Mouse (Mus musculus) stomach, embryonic 15.5 days (tissue): ENCODE data around the gene Tmem190. TPM values are rescaled to one million over a fixed set of nuclear protein-coding genes. Genes with fewer than 3 reads are reported as not detected.

Experiments
- ATAC-seq: fragments of 200-750 bp; cut with Nextera tagmentation; 2 replicates; pipeline ENCODE4 v1.8.0; 2017; ENCODE audit warnings: low read depth, moderate number of reproducible peaks, moderate TSS enrichment; ENCODE audit not compliant: insufficient read depth, low FRiP score
- H3K27ac ChIP-seq: fragments of 300-500 bp; sonication (generic); 2 replicates; pipeline ENCODE4 v1.5.1; 2015; ENCODE audit warnings: mild to moderate bottlenecking, inconsistent platforms
- H3K27me3 ChIP-seq: fragments of 300-500 bp; sonication (generic); replicated peaks from 2 replicates; pipeline ENCODE4 v1.6.1; 2015; ENCODE audit warnings: inconsistent platforms
- H3K36me3 ChIP-seq: fragments of 300-500 bp; sonication (generic); 2 replicates; pipeline ENCODE4 v1.6.1; 2015; ENCODE audit warnings: inconsistent platforms
- H3K4me1 ChIP-seq: fragments of 300-500 bp; sonication (generic); 2 replicates; pipeline ENCODE4 v1.6.1; 2015; ENCODE audit warnings: inconsistent platforms
- H3K4me2 ChIP-seq: fragments of 300-500 bp; sonication (generic); 2 replicates; pipeline ENCODE4 v1.6.1; 2015; ENCODE audit warnings: mild to moderate bottlenecking, inconsistent platforms
- H3K4me3 ChIP-seq: fragments of 300-500 bp; sonication (generic); replicated peaks from 2 replicates; pipeline ENCODE4 v1.5.1; 2015; ENCODE audit warnings: inconsistent platforms
- H3K9ac ChIP-seq: fragments of 300-500 bp; sonication (generic); 2 replicates; pipeline ENCODE4 v1.6.1; 2015; ENCODE audit warnings: inconsistent platforms
- H3K9me3 ChIP-seq: fragments of 300-500 bp; sonication (generic); 2 replicates; pipeline ENCODE4 v1.6.1; 2016; ENCODE audit warnings: inconsistent platforms
- WGBS: fragments of 180-500 bp; shearing (Covaris S2); methylation state at CpG from one replicate; pipeline ENCODE4 v1.1.7; 2015; 5-methylcytosine and 5-hydroxymethylcytosine counted together
- polyA plus RNA-seq: library from polyadenylated mRNA; unstranded; fragments of >200 nt; fragmentation: Nextera tagmentation; extraction: Ambion mirVana; gene quantifications from 2 replicates; pipeline ENCODE4 v1.2.1, GENCODE M21; 2015

The Tmem190 gene
- polyA plus RNA-seq, 1 experiment from 2014 or later = 1.2 TPM

DNA sequence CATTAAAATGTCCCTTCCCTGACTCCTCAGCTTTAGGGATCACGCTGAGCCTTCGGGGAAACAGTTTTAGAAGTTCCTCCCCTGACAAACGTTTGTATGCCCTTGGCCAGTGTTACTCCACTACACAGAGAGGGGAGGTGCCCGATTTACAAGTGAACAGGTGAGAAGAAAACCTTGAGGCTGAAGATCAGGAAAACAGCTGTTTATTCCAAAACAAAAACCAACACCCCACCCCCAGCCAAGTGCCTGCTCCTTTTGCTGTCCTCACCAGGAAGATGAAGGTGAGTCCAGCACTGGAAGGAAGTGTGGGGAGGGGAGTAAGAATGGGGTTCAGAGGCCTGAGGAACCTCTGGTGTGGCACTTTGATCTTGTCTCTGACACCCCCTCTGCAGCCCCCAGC is 42.6 kb downstream of the Tmem190 start:
- no peaks in the 10 kb centered on the region for H3K36me3 ChIP-seq
- 40% methylated on average over 4 of the region's 4 CpGs for WGBS
- no peak overlapping the region for H3K9ac ChIP-seq
- no peaks in the 10 kb centered on the region for H3K27me3 ChIP-seq
- no peak overlapping the region for H3K4me3 ChIP-seq
- H3K4me2 ChIP-seq = no peak overlapping the region
- no peaks in the 10 kb centered on the region for H3K4me1 ChIP-seq
- H3K27ac ChIP-seq = no peak overlapping the region
- peak; percentile 16; the same call in 1 of the 2 replicates for ATAC-seq
- H3K9me3 ChIP-seq = no peaks in the 10 kb centered on the region

GRCm38 (mm10) chr7:4830476-4830875 is 47.7 kb downstream of the Tmem190 start:
- Histone ChIP-seq H3K4me2 (no peak overlapping the region), H3K27ac (no peak overlapping the region), H3K27me3 (peaks cover 17% of the 10 kb centered on the region), H3K9me3 (no peaks in the 10 kb centered on the region), H3K4me1 (no peaks in the 10 kb centered on the region), H3K9ac (no peak overlapping the region), H3K4me3 (no peak overlapping the region), H3K36me3 (no peaks in the 10 kb centered on the region)
- no peak for ATAC-seq
- WGBS = 8% methylated on average over 12 of the region's 12 CpGs

Other genes with a start within 250 kb of the Tmem190 start
- gene Syt5, start 235.4 kb upstream of the Tmem190 start, polyA plus RNA-seq = 7.4 and 7.9 TPM in 2 replicates
- 0.80 and 0.89 TPM in 2 replicates for gene Ptprh, start 178.9 kb upstream of the Tmem190 start, polyA plus RNA-seq
- gene Tmem86b, start 151.5 kb upstream of the Tmem190 start, polyA plus RNA-seq = 2.4 and 4.8 TPM in 2 replicates
- gene Ppp6r1, start 123.9 kb upstream of the Tmem190 start, polyA plus RNA-seq = 8.5 and 9.0 TPM in 2 replicates
- 83.5 and 94.5 TPM in 2 replicates for gene Hspbp1, start 97.9 kb upstream of the Tmem190 start, polyA plus RNA-seq
- gene Brsk1, start 92.3 kb upstream of the Tmem190 start, polyA plus RNA-seq = 0.94 and 1.3 TPM in 2 replicates
- 0.85 and 0.88 TPM in 2 replicates for gene Tmem150b, start 57.7 kb upstream of the Tmem190 start, polyA plus RNA-seq
- gene Kmt5c, start 42.8 kb upstream of the Tmem190 start, polyA plus RNA-seq = 57.2 and 61.4 TPM in 2 replicates
- gene Cox6b2, start 29.8 kb upstream of the Tmem190 start, polyA plus RNA-seq = 66.3 and 70.7 TPM in 2 replicates
- not detected in 2 replicates for gene Fam71e2, start 11.6 kb upstream of the Tmem190 start, polyA plus RNA-seq
- 0.13 and 0.22 TPM in 2 replicates for gene Il11, start 78 bp upstream of the Tmem190 start, polyA plus RNA-seq
- 35.4 and 36.4 TPM in 2 replicates for gene Tmem238, start 6.7 kb downstream of the Tmem190 start, polyA plus RNA-seq
- gene Rpl28, start 9.9 kb downstream of the Tmem190 start, polyA plus RNA-seq = 309 and 356 TPM in 2 replicates
- gene Ube2s, start 29.7 kb downstream of the Tmem190 start, polyA plus RNA-seq = 306 and 315 TPM in 2 replicates
- gene Shisa7, start 61.8 kb downstream of the Tmem190 start, polyA plus RNA-seq = 0.36 and 0.44 TPM in 2 replicates
- 12.9 and 14.4 TPM in 2 replicates for gene Isoc2b, start 87.3 kb downstream of the Tmem190 start, polyA plus RNA-seq
- 1.1 and 1.3 TPM in 2 replicates for gene Isoc2a, start 94.2 kb downstream of the Tmem190 start, polyA plus RNA-seq
- gene Gm36210, start 123.6 kb downstream of the Tmem190 start, polyA plus RNA-seq = not detected in 2 replicates
- 3.3 TPM in 2 replicates for gene Zfp628, start 132.3 kb downstream of the Tmem190 start, polyA plus RNA-seq
- gene Nat14, start 139.1 kb downstream of the Tmem190 start, polyA plus RNA-seq = 4.3 and 4.5 TPM in 2 replicates
- gene Ssc5d, start 142.8 kb downstream of the Tmem190 start, polyA plus RNA-seq = 2.1 and 3.5 TPM in 2 replicates
- gene Sbk2, start 181.5 kb downstream of the Tmem190 start, polyA plus RNA-seq = 0.22 and 0.30 TPM in 2 replicates
- gene Sbk3, start 188.2 kb downstream of the Tmem190 start, polyA plus RNA-seq = not detected in 2 replicates
- 32.2 and 34.1 TPM in 2 replicates for gene Zfp579, start 213.2 kb downstream of the Tmem190 start, polyA plus RNA-seq
- 16.0 and 16.4 TPM in 2 replicates for gene Zfp524, start 231.5 kb downstream of the Tmem190 start, polyA plus RNA-seq
- gene Fiz1, start 231.8 kb downstream of the Tmem190 start, polyA plus RNA-seq = 40.6 and 43.0 TPM in 2 replicates
- gene Gm44973, start 232.6 kb downstream of the Tmem190 start, polyA plus RNA-seq = 1.5 and 2.0 TPM in 2 replicates
- gene Zfp865, start 237.4 kb downstream of the Tmem190 start, polyA plus RNA-seq = 5.5 and 7.7 TPM in 2 replicates
- gene Ccdc106, start 237.6 kb downstream of the Tmem190 start, polyA plus RNA-seq = 19.2 and 20.8 TPM in 2 replicates